Mouse (Mus musculus) left cerebral cortex, postnatal 25 days (tissue): ENCODE data around the gene Hist1h2bh. TPM values are rescaled to one million over a fixed set of nuclear protein-coding genes. Genes with fewer than 3 reads are reported as not detected.
"Not testable (repeated sequence)": the region's sequence is repeated elsewhere in the genome, so short reads cannot be mapped to it uniquely, and the experiment has no call there.

Source experiments
- DNase-seq, 2 experiments: peaks; one replicate each; pipeline ENCODE4 v3.0.0; 2022; ENCODE audit warnings: low spot score in 2 of 2, mixed read lengths in 1 of 2
- intact Hi-C: fragments of 180-260 bp; cut with DNase I; formaldehyde crosslinking; loops from one replicate; pipeline ENCODE4 v1.15.1; 2025
- total RNA-seq, 2 experiments: library from RNA; stranded (reverse); gene quantifications; 2 replicates each; pipeline ENCODE4 v1.2.3; 2021

The Hist1h2bh gene
- total RNA-seq, 2 experiments from 2014 or later, result 0.57 to 0.87 TPM

- intact Hi-C loops, result not testable (repeated sequence)
- peak; percentile 92 to 97 for DNase-seq
Measured at GRCm38 (mm10) chr13:23535137-23536075, 7.8 kb downstream of the Hist1h2bh start, which contains the start of gene Hist1h3g. Hist1h3g (plus strand) TSS chr13:23535422.

GRCm38 (mm10) chr13:23534368-23535131, 8.6 kb downstream of the Hist1h2bh start:
- no peak for DNase-seq
- intact Hi-C loops, result loop anchor here (5.0 kb wide), 3 partner anchors 88 to 1817 kb away; partner anchors contain the start of genes Hist1h1c, Hist1h1e, Hist1h2ai and Hist1h2be

GRCm38 (mm10) chr13:23533560-23534367, 9.4 kb downstream of the Hist1h2bh start, which contains the start of gene Hist1h2af:
Hist1h2af (plus strand) TSS chr13:23533906.
- intact Hi-C loops, result loop anchor here (5.0 kb wide), 3 partner anchors 89 to 1816 kb away; partner anchors contain the start of genes Hist1h1c, Hist1h1e, Hist1h2ai and Hist1h2be
- DNase-seq, result peak; percentile 83 to 93

GRCm38 (mm10) chr13:23532262-23533075, 10.7 kb downstream of the Hist1h2bh start:
- DNase-seq, result no peak
- intact Hi-C loops, result loop anchor here (5.0 kb wide), 3 partner anchors 90 to 1815 kb away; partner anchors contain the start of genes Hist1h1c, Hist1h1e, Hist1h2ai and Hist1h2be

GRCm38 (mm10) chr13:23530901-23531875, 12.0 kb downstream of the Hist1h2bh start, which contains the start of gene Hist1h4h:
Hist1h4h (plus strand) TSS chr13:23531050.
- intact Hi-C loops, result loop anchor here (1.0 to 5.0 kb wide), 4 partner anchors 91 to 1814 kb away; partner anchors contain the start of genes Hist1h1c, Hist1h1e, Hist1h2ai and Hist1h2be

GRCm38 (mm10) chr13:23530181-23530900, 12.9 kb downstream of the Hist1h2bh start:
- peak; percentile 79 to 83 for DNase-seq
- intact Hi-C loops, result loop anchor here (5.0 kb wide), 3 partner anchors 92 to 1813 kb away; partner anchors contain the start of genes Hist1h1c, Hist1h1e, Hist1h2ai and Hist1h2be

More at GRCm38 (mm10) chr13:23530901-23531875, 12.0 kb downstream of the Hist1h2bh start, which contains the start of gene Hist1h4h:
- DNase-seq, result peak; percentile 98 to 99

GRCm38 (mm10) chr13:23529480-23530165, 13.6 kb downstream of the Hist1h2bh start:
- intact Hi-C loops, result loop anchor here (5.0 kb wide), 4 partner anchors 93 to 1812 kb away; partner anchors contain the start of genes Hist1h1c, Hist1h1e, Hist1h2ai and Hist1h2be
- no peak for DNase-seq

- intact Hi-C loops, result loop anchor here (5.0 kb wide), 1 partner anchor 1502 kb away; no protein-coding TSS in a partner anchor
- DNase-seq, result no peak
Measured at GRCm38 (mm10) chr13:23529005-23529404, 14.2 kb downstream of the Hist1h2bh start.

GRCm38 (mm10) chr13:23526312-23526711, 16.9 kb downstream of the Hist1h2bh start:
- DNase-seq, result peak; percentile 93 to 96
- intact Hi-C loops, result loop anchor here (5.0 kb wide), 1 partner anchor 1499 kb away; no protein-coding TSS in a partner anchor

- intact Hi-C loops, result loop anchor here (5.0 kb wide), 1 partner anchor 1499 kb away; no protein-coding TSS in a partner anchor
Measured at GRCm38 (mm10) chr13:23525901-23526300, 17.3 kb downstream of the Hist1h2bh start.

GRCm38 (mm10) chr13:23524654-23525053, 18.5 kb downstream of the Hist1h2bh start:
- DNase-seq, result peak; percentile 61 to 79
- intact Hi-C loops, result loop anchor here (1.0 to 5.0 kb wide), 2 partner anchors 100 to 1497 kb away; no protein-coding TSS in a partner anchor

More at GRCm38 (mm10) chr13:23525901-23526300, 17.3 kb downstream of the Hist1h2bh start:
- DNase-seq, result no peak

GRCm38 (mm10) chr13:23523976-23524375, 19.2 kb downstream of the Hist1h2bh start:
- DNase-seq, result no peak
- intact Hi-C loops, result loop anchor here (1.0 kb wide), 1 partner anchor 100 kb away; no protein-coding TSS in a partner anchor

- intact Hi-C loops, result no loop called here
- DNase-seq, result peak; percentile 79 to 87
Measured at GRCm38 (mm10) chr13:23521703-23522102, 21.5 kb downstream of the Hist1h2bh start.

GRCm38 (mm10) chr13:23519416-23519815, 23.8 kb downstream of the Hist1h2bh start:
- intact Hi-C loops, result loop anchor here (5.0 to 10.0 kb wide), 3 partner anchors 152 to 1575 kb away; partner anchors contain the start of genes Zfp184 and Zfp322a
- DNase-seq, result peak; percentile 85 to 93
